Mouse (Mus musculus) heart, adult 2 months (tissue): ENCODE measurements around the gene Agmat. TPM values are rescaled to one million over a fixed set of nuclear protein-coding genes. Genes with fewer than 3 reads are reported as not detected.
A peak's percentile ranks its signal among the peaks of the same experiment; 100 is the strongest.

Source experiments
- DNase-seq, 2 experiments: peaks; one replicate each; pipeline ENCODE4 v3.0.0; 2021
- H3K27ac ChIP-seq: fragments of 200-600 bp; 2 replicates; pipeline ENCODE4 v1.8.1; 2022
- H3K27me3 ChIP-seq: fragments of 200-500 bp; 2 replicates; pipeline ENCODE4 v1.6.1; 2012; ENCODE audit warnings: mild to moderate bottlenecking, low read length, inconsistent platforms, mixed read lengths; ENCODE audit not compliant: control insufficient read depth, insufficient read depth
- H3K36me3 ChIP-seq: fragments of 200-500 bp; 2 replicates; pipeline ENCODE4 v1.6.1; 2012; ENCODE audit warnings: low read length, inconsistent platforms; ENCODE audit not compliant: control insufficient read depth, insufficient read depth
- H3K4me1 ChIP-seq: fragments of 200-500 bp; 2 replicates; pipeline ENCODE4 v1.6.1; 2011; ENCODE audit warnings: low read length; ENCODE audit not compliant: control insufficient read depth, insufficient read depth
- H3K4me3 ChIP-seq: fragments of 200-600 bp; 2 replicates; pipeline ENCODE4 v1.8.1; 2022
- H3K79me2 ChIP-seq: fragments of 200-500 bp; replicated peaks from 2 replicates; pipeline ENCODE4 v1.6.1; 2012; ENCODE audit warnings: mild to moderate bottlenecking, inconsistent platforms, low read length, moderate library complexity, mixed read lengths; ENCODE audit not compliant: control insufficient read depth, insufficient read depth
- H3K9ac ChIP-seq: fragments of 200-500 bp; 2 replicates; pipeline ENCODE4 v1.6.1; 2012; ENCODE audit warnings: low read depth, mild to moderate bottlenecking, control low read depth, inconsistent platforms, low read length, mixed read lengths
- CTCF ChIP-seq: fragments of 200-600 bp; IDR thresholded peaks from 2 replicates; pipeline ENCODE4 v1.8.1; 2022; ENCODE audit warnings: antibody characterized with exemption, mild to moderate bottlenecking, moderate library complexity
- EP300 ChIP-seq: fragments of 200-500 bp; IDR thresholded peaks from 2 replicates; pipeline ENCODE4 v1.6.1; 2011; ENCODE audit warnings: low read depth, low read length, control low read depth; ENCODE audit not compliant: insufficient read depth
- POLR2A ChIP-seq: fragments of 200-500 bp; IDR thresholded peaks from 2 replicates; pipeline ENCODE4 v1.6.1; 2011; ENCODE audit warnings: mild to moderate bottlenecking, low read depth, low read length, control low read depth; ENCODE audit not compliant: insufficient read depth
- WGBS: fragments of 180-500 bp; shearing (Covaris S2); methylation state at CpG from one replicate; pipeline ENCODE4 v1.1.7; 2018; 5-methylcytosine and 5-hydroxymethylcytosine counted together
- intact Hi-C: fragments of 180-260 bp; cut with DNase I; formaldehyde crosslinking; loops from one replicate; pipeline ENCODE4 v1.15.1; 2025
- polyA plus RNA-seq: library from polyadenylated mRNA; depleted of rRNA; stranded (reverse); fragments of >200 nt; gene quantifications from 2 replicates; pipeline ENCODE4 v1.2.3, GENCODE M21; 2012
- total RNA-seq, 2 experiments: library from RNA; stranded (reverse); gene quantifications; 2 replicates each; pipeline ENCODE4 v1.2.3; 2021

The Agmat gene
- total and polyA plus RNA-seq, 3 experiments, result 0.23 to 0.57 (median 0.32) TPM

DNA sequence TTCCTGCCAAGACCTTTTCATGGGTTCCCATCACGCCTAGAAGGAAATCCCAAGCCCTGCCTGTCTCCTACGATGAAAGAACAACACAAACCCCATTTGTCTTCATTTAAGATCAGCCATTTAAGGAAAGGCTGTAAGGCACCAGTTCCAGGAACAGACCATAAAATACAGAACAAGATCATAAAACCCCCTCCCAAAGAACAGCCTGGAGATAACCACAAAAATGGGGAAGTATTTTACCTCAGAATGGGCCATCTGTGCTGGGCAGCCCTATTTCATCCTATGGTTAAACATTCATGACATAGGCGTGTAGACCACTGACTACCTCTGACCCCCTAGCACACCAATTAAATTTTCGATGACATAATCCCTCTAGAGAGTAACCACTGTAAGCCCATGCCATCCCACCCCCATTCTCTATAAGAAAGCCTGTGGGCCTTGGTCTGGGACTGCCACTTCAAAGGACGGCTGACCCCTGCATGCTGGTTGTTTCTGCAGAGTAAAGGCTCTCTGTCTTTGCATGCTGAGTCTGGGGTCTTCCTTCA lies 32.8 kb upstream of the Agmat start:
- peaks cover 19% of the 10 kb centered on the region for H3K4me1 ChIP-seq
- no peak overlapping the region for H3K27ac ChIP-seq
- no peak for DNase-seq
- H3K27me3 ChIP-seq, result no peaks in the 10 kb centered on the region
- H3K36me3 ChIP-seq, result peaks cover 36% of the 10 kb centered on the region
- TF ChIP-seq EP300, result no peak
- no peak for TF ChIP-seq CTCF
- TF ChIP-seq POLR2A, result no peak
- intact Hi-C loops, result no loop called here
- H3K9ac ChIP-seq, result no peak overlapping the region
- no peak overlapping the region for H3K4me3 ChIP-seq
- H3K79me2 ChIP-seq, result peaks cover 24% of the 10 kb centered on the region
- WGBS, result 79% methylated on average over 5 of the region's 5 CpGs

DNA sequence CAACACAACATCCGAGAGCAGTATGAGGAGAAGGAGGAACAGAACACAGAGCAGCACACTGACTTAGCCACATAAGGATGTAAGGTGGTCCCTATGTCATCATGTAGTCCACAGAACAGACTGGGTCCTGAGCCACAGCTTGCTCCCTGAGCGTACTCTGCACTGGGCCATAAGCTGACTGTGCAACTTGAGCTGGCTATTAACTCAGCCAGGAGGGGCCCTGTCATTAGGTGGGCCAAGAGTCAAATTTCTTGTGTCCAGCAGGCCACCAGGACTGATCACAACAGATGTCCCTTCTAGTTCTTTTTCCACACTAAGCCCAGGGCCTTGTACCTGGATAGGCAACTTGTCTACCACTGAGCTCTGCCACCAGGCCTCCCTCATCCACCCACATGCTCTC lies 31.4 kb upstream of the Agmat start:
- Histone ChIP-seq H3K4me3 (no peak overlapping the region), H3K36me3 (peaks cover 33% of the 10 kb centered on the region), H3K4me1 (peaks cover 19% of the 10 kb centered on the region), H3K27ac (peak overlapping the region; percentile 4), H3K27me3 (no peaks in the 10 kb centered on the region), H3K9ac (no peak overlapping the region), H3K79me2 (peaks cover 21% of the 10 kb centered on the region)
- no peak for DNase-seq
- intact Hi-C loops, result no loop called here
- 37% methylated on average over 2 of the region's 2 CpGs for WGBS
- TF ChIP-seq CTCF (no peak), EP300 (no peak), POLR2A (no peak)

GRCm38 (mm10) chr4:141717633-141718032 lies 28.8 kb upstream of the Agmat start:
- Histone ChIP-seq H3K27ac (no peak overlapping the region), H3K27me3 (no peaks in the 10 kb centered on the region), H3K4me3 (no peak overlapping the region), H3K79me2 (peaks cover 21% of the 10 kb centered on the region), H3K4me1 (peaks cover 25% of the 10 kb centered on the region), H3K9ac (no peak overlapping the region), H3K36me3 (peaks cover 40% of the 10 kb centered on the region)
- intact Hi-C loops, result no loop called here
- WGBS, result 62% methylated on average over 4 of the region's 4 CpGs
- TF ChIP-seq EP300 (no peak), CTCF (no peak), POLR2A (no peak)
- no peak for DNase-seq

DNA sequence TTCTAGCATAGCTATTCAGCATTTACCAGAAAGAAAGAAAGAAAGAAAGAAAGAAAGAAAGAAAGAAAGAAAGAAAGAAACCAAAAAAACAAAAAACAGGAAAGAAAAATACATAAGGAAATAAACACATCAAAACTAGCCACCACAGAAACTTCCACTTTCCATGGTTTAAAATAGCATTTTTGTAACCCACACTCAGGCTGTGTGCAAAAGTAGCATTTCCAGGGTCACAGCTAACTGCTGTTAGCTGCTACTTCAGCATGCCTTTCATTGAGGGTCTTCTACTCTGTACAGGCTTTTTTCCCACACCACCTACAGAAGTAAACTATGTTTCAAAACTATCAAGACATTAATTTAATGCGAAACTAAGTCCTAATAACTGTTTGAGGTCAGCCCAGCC lies 27.2 kb upstream of the Agmat start:
- no peak overlapping the region for H3K4me3 ChIP-seq
- peaks cover 13% of the 10 kb centered on the region for H3K79me2 ChIP-seq
- 87% methylated on average over 1 of the region's 1 CpGs for WGBS
- H3K27me3 ChIP-seq, result no peaks in the 10 kb centered on the region
- peaks cover 36% of the 10 kb centered on the region for H3K36me3 ChIP-seq
- no peak overlapping the region for H3K9ac ChIP-seq
- no peak overlapping the region; the same call in 1 of the 2 replicates for H3K27ac ChIP-seq
- H3K4me1 ChIP-seq, result peaks cover 24% of the 10 kb centered on the region
- intact Hi-C loops, result no loop called here
- no peak for DNase-seq
- no peak for TF ChIP-seq CTCF
- no peak for TF ChIP-seq POLR2A

GRCm38 (mm10) chr4:141720761-141721523 lies 25.5 kb upstream of the Agmat start:
- peak overlapping the region; percentile 92 for H3K27ac ChIP-seq
- H3K27me3 ChIP-seq, result no peaks in the 10 kb centered on the region
- no peak overlapping the region for H3K9ac ChIP-seq
- TF ChIP-seq POLR2A, result no peak
- TF ChIP-seq EP300, result no peak
- peaks cover 35% of the 10 kb centered on the region for H3K36me3 ChIP-seq
- H3K79me2 ChIP-seq, result peaks cover 9% of the 10 kb centered on the region
- peak overlapping the region; percentile 7; the same call in 1 of the 2 replicates for H3K4me3 ChIP-seq
- no peak for DNase-seq
- intact Hi-C loops, result loop anchor here (5.0 kb wide), 1 partner anchor 104 kb away; the partner anchor contains the start of gene Tmem82
- H3K4me1 ChIP-seq, result peaks cover 13% of the 10 kb centered on the region
- WGBS, result 8% methylated on average over 6 of the region's 6 CpGs

DNA sequence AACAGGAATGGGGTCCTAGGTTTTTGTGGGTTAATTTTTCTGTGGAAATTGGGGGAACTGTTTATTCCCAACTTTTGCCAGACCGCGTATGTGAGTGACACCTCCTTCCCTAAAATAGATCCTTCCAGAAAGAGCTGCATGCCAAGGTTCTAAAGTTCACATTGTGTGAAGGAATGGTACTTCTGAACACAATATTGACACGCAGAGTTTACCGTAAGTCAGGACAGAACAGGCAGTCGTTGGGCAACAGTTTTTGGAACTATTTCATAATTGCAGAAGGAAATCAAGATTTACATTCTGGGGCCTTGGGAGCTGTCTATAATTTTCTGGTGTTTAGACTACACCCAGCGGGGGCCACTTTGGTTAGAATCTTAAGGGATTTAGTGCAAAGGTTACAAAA lies 24.5 kb upstream of the Agmat start:
- H3K4me1 ChIP-seq, result peaks cover 10% of the 10 kb centered on the region
- WGBS, result 11% methylated on average over 6 of the region's 6 CpGs
- TF ChIP-seq CTCF (no peak), POLR2A (no peak), EP300 (no peak)
- no peak for DNase-seq
- intact Hi-C loops, result loop anchor here (5.0 kb wide), 1 partner anchor 105 kb away; the partner anchor contains the start of gene Tmem82
- peak overlapping the region; percentile 92 for H3K27ac ChIP-seq
- H3K27me3 ChIP-seq, result no peaks in the 10 kb centered on the region
- peaks cover 6% of the 10 kb centered on the region for H3K79me2 ChIP-seq
- peaks cover 27% of the 10 kb centered on the region for H3K36me3 ChIP-seq
- H3K4me3 ChIP-seq, result peak overlapping the region; percentile 77
- peak overlapping the region; percentile 55 for H3K9ac ChIP-seq
